Mouse (Mus musculus) midbrain, embryonic 11.5 days (tissue): ENCODE results near the gene Trappc10. TPM values are rescaled to one million over a fixed set of nuclear protein-coding genes. Genes with fewer than 3 reads are reported as not detected.

Source experiments
- ATAC-seq: fragments of 200-750 bp; cut with Nextera tagmentation; 2 replicates; pipeline ENCODE4 v1.8.0; 2017; ENCODE audit warnings: moderate TSS enrichment, moderate library complexity; ENCODE audit not compliant: low FRiP score
- DNase-seq: peaks from one replicate; pipeline ENCODE4 v3.0.0; 2015; ENCODE audit warnings: low spot score; ENCODE audit errors: missing footprints
- H3K27ac ChIP-seq: fragments of 300-500 bp; sonication (generic); 2 replicates; pipeline ENCODE4 v1.5.1; 2014; ENCODE audit warnings: low read depth, low read length
- H3K27me3 ChIP-seq: fragments of 300-500 bp; sonication (generic); 2 replicates; pipeline ENCODE4 v1.6.1; 2014; ENCODE audit warnings: mild to moderate bottlenecking, low read length, moderate library complexity, mixed read lengths; ENCODE audit not compliant: control insufficient read depth, insufficient read depth
- H3K36me3 ChIP-seq: fragments of 300-500 bp; sonication (generic); 2 replicates; pipeline ENCODE4 v1.6.1; 2014; ENCODE audit warnings: mild to moderate bottlenecking, low read length, moderate library complexity, mixed read lengths; ENCODE audit not compliant: control insufficient read depth, insufficient read depth
- H3K4me1 ChIP-seq: fragments of 300-500 bp; sonication (generic); 2 replicates; pipeline ENCODE4 v1.6.1; 2014; ENCODE audit warnings: low read length; ENCODE audit not compliant: control insufficient read depth, insufficient read depth
- H3K4me2 ChIP-seq: fragments of 300-500 bp; sonication (generic); 2 replicates; pipeline ENCODE4 v1.6.1; 2014; ENCODE audit warnings: mild to moderate bottlenecking, moderate library complexity
- H3K4me3 ChIP-seq: fragments of 300-500 bp; sonication (generic); 2 replicates; pipeline ENCODE4 v1.5.1; 2014; ENCODE audit warnings: low read depth, low read length
- H3K9ac ChIP-seq: fragments of 300-500 bp; sonication (generic); 2 replicates; pipeline ENCODE4 v1.6.1; 2014; ENCODE audit warnings: low read length
- H3K9me3 ChIP-seq: fragments of 300-500 bp; sonication (generic); 2 replicates; pipeline ENCODE4 v1.6.1; 2016; ENCODE audit warnings: low read length; ENCODE audit not compliant: control insufficient read depth
- WGBS: fragments of 180-500 bp; shearing (Covaris S2); extraction: QIAGEN DNeasy Blood & Tissue Kit; methylation state at CpG from one replicate; pipeline ENCODE4 v1.1.7; 2014; 5-methylcytosine and 5-hydroxymethylcytosine counted together
- polyA plus RNA-seq: library from polyadenylated mRNA; unstranded; fragments of >200 nt; fragmentation: Nextera tagmentation; extraction: Ambion mirVana; gene quantifications from 2 replicates; pipeline ENCODE4 v1.2.1, GENCODE M21; 2014

Gene Trappc10
- polyA plus RNA-seq, 1 experiment from 2014 or later = 16.7 TPM

DNA sequence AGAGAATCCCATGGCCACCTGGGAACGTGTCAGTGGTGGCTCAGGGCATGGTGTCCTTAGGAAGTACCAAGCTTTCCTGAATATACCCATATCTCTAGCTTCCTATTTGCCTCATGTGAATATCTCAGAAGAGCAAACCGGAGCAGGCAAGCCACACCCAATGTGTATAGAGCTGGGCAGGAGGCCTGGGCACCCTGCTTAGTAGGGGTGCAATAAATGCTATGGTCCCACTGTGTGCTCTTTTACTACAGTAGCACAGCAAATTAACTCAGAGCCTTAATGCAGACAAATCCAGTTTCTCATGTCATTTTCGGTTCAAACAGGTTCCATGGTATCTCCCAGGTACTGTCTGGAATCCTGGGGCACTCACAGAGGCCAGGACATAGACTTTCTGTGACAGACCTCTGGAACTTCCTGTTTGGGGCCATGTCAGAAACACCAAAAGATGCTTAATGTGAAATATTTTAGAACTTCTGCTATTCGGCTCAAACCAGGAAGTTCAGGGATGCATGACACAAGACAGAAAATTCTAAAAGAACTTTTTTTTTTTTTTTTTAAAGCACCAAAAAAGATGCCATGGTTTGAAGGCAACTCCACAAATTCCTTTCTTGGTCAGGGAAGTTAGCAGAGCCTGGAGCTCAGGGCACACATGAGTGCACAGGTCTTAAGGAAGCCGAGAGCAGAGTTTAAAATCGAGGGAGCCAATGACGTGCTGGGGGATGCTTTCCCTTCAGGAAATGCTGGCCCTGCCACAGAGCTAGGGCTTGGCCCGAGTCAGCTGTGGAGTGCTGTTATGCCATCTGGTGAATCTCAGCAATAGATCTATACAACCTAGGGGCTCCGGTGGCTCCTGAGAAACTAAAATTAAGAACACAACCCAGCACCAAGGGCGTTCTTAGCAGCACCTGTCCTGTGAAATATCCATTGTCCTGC lies 95.3 kb downstream of the Trappc10 start:
- 63% methylated on average over 10 of the region's 10 CpGs for WGBS
- ATAC-seq (no peak), DNase-seq (no peak)

DNA sequence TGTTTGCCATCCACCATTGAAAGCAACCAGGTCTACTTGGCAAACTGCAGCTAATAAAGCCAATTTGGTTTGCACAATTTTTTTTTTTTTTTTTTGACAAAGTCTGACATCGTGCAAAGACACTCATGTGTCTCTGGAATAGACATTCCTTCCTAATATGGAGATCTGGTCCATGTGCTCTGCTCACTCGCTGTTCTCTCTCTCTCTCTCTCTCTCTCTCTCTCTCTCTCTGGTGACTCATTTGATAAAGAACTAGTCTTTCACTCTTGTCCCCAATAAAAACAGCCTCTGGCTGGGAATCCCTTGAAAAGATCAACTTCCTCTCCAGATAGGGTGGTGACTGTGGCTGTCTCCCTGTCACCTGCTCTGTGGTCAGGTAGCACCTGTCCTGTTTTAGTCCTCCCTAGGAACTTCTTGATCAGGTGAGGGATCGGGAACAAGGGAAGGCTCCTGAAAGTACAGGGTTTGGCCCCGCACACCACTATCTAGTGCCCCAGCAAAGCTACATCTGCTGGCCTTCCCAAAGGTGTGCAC lies 96.5 kb downstream of the Trappc10 start:
- 84% methylated on average over 4 of the region's 4 CpGs for WGBS
- no peak overlapping the region for H3K4me3 ChIP-seq
- ATAC-seq = no peak
- H3K9ac ChIP-seq = no peak overlapping the region
- no peaks in the 10 kb centered on the region for H3K27me3 ChIP-seq
- H3K27ac ChIP-seq = no peak overlapping the region
- H3K4me2 ChIP-seq = no peak overlapping the region
- H3K4me1 ChIP-seq = no peaks in the 10 kb centered on the region
- H3K36me3 ChIP-seq = no peaks in the 10 kb centered on the region
- H3K9me3 ChIP-seq = no peaks in the 10 kb centered on the region
- DNase-seq = no peak

More for the DNA sequence above, 95.3 kb downstream of the Trappc10 start:
- H3K27me3 ChIP-seq = no peaks in the 10 kb centered on the region
- no peak overlapping the region for H3K4me3 ChIP-seq
- H3K36me3 ChIP-seq = no peaks in the 10 kb centered on the region
- no peak overlapping the region for H3K27ac ChIP-seq
- H3K9me3 ChIP-seq = no peaks in the 10 kb centered on the region
- H3K9ac ChIP-seq = no peak overlapping the region
- H3K4me2 ChIP-seq = no peak overlapping the region
- no peaks in the 10 kb centered on the region for H3K4me1 ChIP-seq

DNA sequence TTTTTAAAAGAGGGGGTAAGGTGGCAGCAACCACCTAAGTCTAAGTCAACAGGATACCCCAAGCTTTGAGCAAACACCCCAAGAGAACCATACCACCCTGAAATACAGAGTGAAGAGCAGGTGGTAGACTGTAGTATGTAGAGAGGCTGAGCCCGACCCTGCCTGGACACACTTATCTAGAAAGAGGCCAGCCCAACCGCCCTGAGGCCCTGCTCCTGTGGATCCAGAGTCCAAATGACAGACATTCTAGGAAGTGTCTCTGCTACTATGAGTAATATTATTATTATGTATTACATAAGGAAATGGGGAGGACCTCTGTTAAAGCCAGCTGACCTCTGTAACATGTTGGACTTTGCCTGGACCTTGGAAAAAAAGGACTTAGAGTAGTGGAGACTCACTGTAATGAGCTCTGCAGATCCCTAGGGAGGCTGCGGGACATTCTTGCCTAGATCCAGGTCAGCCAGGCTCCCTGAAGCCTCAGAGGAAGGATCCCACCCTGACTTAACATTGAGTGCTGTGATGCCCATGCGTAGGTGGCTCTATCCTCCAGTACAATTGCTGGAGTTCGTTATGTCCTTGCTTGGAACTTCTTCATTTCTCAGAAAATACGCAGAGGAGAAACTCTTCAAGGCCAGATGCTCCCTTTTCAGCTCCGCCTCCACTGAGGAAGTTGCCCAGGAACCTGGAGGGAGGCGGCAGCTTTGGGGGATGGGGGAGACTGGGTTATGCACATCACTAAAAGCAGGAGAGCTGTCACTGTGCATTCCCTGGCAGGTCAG lies 100.5 kb downstream of the Trappc10 start:
- Histone ChIP-seq H3K9me3 (no peaks in the 10 kb centered on the region), H3K4me2 (no peak overlapping the region), H3K4me1 (no peaks in the 10 kb centered on the region), H3K27me3 (no peaks in the 10 kb centered on the region), H3K36me3 (no peaks in the 10 kb centered on the region), H3K9ac (no peak overlapping the region), H3K4me3 (no peak overlapping the region), H3K27ac (no peak overlapping the region)
- WGBS = 63% methylated on average over 8 of the region's 8 CpGs
- DNase-seq (no peak), ATAC-seq (no peak)

DNA sequence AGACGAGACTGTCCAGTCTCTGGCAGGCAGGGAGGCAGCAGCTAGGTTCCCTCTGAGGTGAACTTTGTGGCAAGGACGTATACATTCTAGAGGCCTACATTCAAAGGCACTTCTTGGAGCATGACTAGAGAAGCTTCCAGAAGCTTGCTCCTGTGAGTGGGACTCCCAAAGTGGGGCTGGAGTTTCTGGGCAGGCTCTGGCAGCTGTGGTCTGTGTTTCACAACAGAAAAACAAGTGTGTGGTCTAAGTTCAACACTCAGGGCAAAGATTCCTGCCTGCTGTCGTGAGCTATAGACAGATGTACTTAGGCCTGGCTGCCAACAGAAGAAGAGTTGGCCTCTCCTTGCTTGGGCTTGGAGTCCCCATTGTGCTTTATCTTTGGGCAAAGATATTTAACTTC lies 103.6 kb downstream of the Trappc10 start:
- 85% methylated on average over 3 of the region's 3 CpGs for WGBS
- Histone ChIP-seq H3K36me3 (no peaks in the 10 kb centered on the region), H3K4me3 (no peak overlapping the region), H3K27me3 (no peaks in the 10 kb centered on the region), H3K9ac (no peak overlapping the region), H3K9me3 (no peaks in the 10 kb centered on the region), H3K4me1 (no peaks in the 10 kb centered on the region), H3K27ac (no peak overlapping the region), H3K4me2 (no peak overlapping the region)
- DNase-seq (no peak), ATAC-seq (no peak)

DNA sequence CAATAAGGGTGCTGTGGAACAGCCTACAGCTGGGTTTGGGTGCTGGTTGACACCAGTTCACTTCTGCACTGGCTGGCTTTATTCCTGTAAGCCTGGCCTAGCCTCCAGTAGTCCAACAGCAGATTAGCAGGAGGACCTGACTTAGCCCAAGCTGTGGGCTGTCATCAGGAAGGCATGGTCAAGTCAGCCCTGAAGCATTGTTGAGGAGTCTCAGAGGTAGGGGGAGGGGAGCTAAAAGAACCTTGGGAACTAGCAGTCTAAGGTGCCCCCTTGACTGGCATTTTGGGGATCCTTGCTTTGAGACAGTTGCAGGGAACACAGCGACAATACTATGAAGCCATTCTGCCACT lies 104.2 kb downstream of the Trappc10 start:
- H3K4me3 ChIP-seq = no peak overlapping the region
- no peak for ATAC-seq
- no peak for DNase-seq
- no peak overlapping the region for H3K4me2 ChIP-seq
- no peaks in the 10 kb centered on the region for H3K27me3 ChIP-seq
- H3K4me1 ChIP-seq = 0 out of 2 replicates have a peak, but pooled peaks cover under 1% of the 10 kb centered on the region
- 86% methylated on average over 1 of the region's 1 CpGs for WGBS
- no peak overlapping the region for H3K27ac ChIP-seq
- H3K9ac ChIP-seq = no peak overlapping the region
- no peaks in the 10 kb centered on the region for H3K36me3 ChIP-seq
- no peaks in the 10 kb centered on the region for H3K9me3 ChIP-seq

DNA sequence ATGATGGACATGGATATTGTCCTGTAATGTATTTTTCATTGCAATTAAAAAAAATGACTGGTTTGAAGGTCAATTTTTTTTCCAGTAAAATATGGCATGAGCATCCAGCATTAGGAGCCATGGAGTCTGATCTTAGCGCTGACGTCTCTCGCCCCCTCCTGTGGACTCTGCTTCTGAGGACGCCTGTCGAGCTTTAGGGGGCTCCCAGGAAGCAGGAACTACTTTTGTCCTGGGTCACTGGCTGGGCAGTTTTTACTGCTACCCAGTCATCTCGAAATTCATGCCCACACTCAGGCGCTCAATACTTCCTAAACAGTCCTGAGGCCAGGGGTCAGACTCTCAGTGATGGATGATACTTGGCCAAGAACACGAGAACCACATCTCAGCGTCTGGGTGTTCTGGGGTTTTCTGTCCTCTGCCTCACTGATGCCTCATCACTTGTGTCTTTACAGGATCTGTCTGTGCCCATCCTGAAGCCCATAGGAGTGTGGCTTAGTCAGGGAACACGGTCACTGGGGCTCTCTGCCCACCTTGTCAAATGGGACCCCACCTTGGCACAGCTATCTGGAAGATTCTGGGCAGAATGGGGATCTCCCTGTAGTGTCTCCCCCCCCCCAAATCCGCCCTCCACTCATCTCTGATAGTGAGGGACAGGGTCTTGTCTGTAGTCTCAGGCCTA lies 104.7 kb downstream of the Trappc10 start:
- DNase-seq (no peak), ATAC-seq (no peak)
- H3K27me3 ChIP-seq = no peaks in the 10 kb centered on the region
- H3K9ac ChIP-seq = no peak overlapping the region
- no peaks in the 10 kb centered on the region for H3K36me3 ChIP-seq
- WGBS = 83% methylated on average over 11 of the region's 11 CpGs
- no peak overlapping the region for H3K27ac ChIP-seq
- H3K4me2 ChIP-seq = no peak overlapping the region
- H3K4me3 ChIP-seq = no peak overlapping the region
- no peaks in the 10 kb centered on the region for H3K9me3 ChIP-seq
- 0 out of 2 replicates have a peak, but pooled peaks cover 4% of the 10 kb centered on the region for H3K4me1 ChIP-seq

DNA sequence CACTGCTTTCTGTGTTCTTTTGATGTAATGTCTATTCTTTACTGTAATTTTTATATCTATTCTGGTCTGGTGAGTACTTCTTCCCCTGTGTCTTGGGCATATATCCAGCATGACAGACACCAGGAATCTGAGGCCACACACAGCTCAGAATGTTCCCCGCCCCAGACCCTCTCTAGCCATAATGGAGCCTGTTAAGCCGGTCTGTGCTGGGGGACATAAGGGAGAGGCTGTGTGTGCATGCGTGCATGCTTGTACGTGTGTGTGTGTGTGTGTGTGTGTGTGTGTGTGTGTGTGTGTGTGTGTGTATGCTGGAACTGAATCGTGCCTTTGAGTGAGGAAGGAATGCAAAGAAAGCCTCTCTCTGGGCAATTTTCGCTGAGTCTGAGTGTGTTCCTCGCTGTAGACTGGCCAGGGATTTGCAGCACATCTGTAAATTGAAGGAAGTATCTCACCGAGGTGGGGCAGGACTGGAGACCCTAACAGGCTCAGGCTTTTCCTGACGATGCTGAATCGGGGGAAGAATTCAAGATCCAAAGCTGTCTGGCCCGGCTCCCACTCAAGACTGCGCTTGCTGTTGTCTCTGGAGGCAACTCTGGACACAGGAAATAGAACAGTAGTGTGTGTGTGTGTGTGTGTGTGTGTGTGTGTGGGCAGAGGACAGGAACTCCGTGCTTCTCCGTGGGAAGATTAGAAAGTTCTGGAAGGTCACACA lies 105.5 kb downstream of the Trappc10 start:
- no peaks in the 10 kb centered on the region for H3K36me3 ChIP-seq
- DNase-seq = no peak
- H3K27ac ChIP-seq = no peak overlapping the region
- no peak overlapping the region for H3K4me3 ChIP-seq
- no peak overlapping the region for H3K4me2 ChIP-seq
- 0 out of 2 replicates have a peak, but pooled peaks cover 4% of the 10 kb centered on the region for H3K4me1 ChIP-seq
- WGBS = 74% methylated on average over 14 of the region's 14 CpGs
- no peaks in the 10 kb centered on the region for H3K9me3 ChIP-seq
- no peak overlapping the region for H3K9ac ChIP-seq
- no peaks in the 10 kb centered on the region for H3K27me3 ChIP-seq
- ATAC-seq = no peak

DNA sequence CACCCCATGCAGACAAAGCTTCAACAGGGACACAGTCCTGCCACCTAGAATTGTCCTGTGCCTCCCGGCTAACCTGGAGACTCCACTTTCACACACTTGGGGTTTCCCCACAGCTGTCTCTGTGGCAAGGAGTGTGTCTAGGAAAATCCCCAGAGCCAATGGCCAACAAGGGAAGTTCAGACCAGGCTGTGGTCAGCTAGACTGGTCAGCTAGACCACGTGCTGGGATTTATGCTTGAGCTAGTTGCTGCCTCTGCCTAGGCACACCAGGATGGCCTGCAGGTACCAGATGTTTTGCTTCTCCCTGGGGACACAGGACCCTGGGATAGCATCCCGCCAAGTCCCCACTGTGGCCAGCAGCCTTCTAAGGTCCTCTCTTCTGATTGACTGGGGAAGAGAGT lies 107.2 kb downstream of the Trappc10 start:
- Histone ChIP-seq H3K4me3 (no peak overlapping the region), H3K4me1 (0 out of 2 replicates have a peak, but pooled peaks cover 4% of the 10 kb centered on the region), H3K36me3 (no peaks in the 10 kb centered on the region), H3K27me3 (no peaks in the 10 kb centered on the region), H3K4me2 (no peak overlapping the region), H3K27ac (no peak overlapping the region), H3K9me3 (no peaks in the 10 kb centered on the region), H3K9ac (no peak overlapping the region)
- DNase-seq = no peak
- ATAC-seq = no peak
- WGBS = 90% methylated on average over 3 of the region's 3 CpGs
